Mouse (Mus musculus) ES-Bruce4 (cell line): Measurements from ENCODE around the gene Prkn.

Experiments
- CTCF ChIP-seq: IDR thresholded peaks from one replicate; pipeline ENCODE4 v1.8.1; 2011; ENCODE audit warnings: low read depth, low read length
- POLR2A ChIP-seq: IDR thresholded peaks from one replicate; pipeline ENCODE4 v1.8.1; 2011; ENCODE audit warnings: low read length; ENCODE audit not compliant: insufficient read depth

GRCm38 (mm10) chr17:11923989-11924388 lies 1083.8 kb downstream of the Prkn start:
- TF ChIP-seq CTCF, result no peak
- no peak for TF ChIP-seq POLR2A
